Mouse (Mus musculus): ENCODE measurements around the gene U2af1l4.

GRCm38 (mm10) chr7:30586455-30587020, 23.4 kb downstream of the U2af1l4 start:
- TF ChIP-seq POLR2A (IDR thresholded peaks at IDR 0.05; ENCODE audit: low read depth, low read length) (no peak), CTCF (IDR thresholded peaks at IDR 0.05; ENCODE audit: extremely low read depth, insufficient read depth, insufficient read length, insufficient replicate concordance) (no peak)
